Mouse (Mus musculus): ENCODE measurements around the gene Cck.

GRCm38 (mm10) chr9:121454891-121455290 lies 40.6 kb downstream of the Cck start:
- no peak for TF ChIP-seq CTCF (IDR thresholded peaks at IDR 0.05; ENCODE audit: low read depth, low read length)
- no peak for TF ChIP-seq POLR2A (IDR thresholded peaks at IDR 0.05; ENCODE audit: borderline replicate concordance, low read depth, low read length)
